Mouse (Mus musculus): Measurements from ENCODE around the gene Ppp1r12a. TPM values are rescaled to one million over a fixed set of nuclear protein-coding genes. Genes with fewer than 3 reads are reported as not detected.
A peak's percentile ranks its signal among the peaks of the same experiment; 100 is the strongest.

Ppp1r12a gene
- polyA plus RNA-seq, 1 experiment from 2014 or later, result 83.3 TPM

GRCm38 (mm10) chr10:108286658-108287437, 124.9 kb downstream of the Ppp1r12a start:
- no peak for DNase-seq (ENCODE audit: low spot score)

- no peak for DNase-seq (ENCODE audit: low spot score)
These were observed 125.4 kb downstream of the Ppp1r12a start for GRCm38 (mm10) chr10:108287438-108287801.

GRCm38 (mm10) chr10:108290046-108290445, 128.1 kb downstream of the Ppp1r12a start:
- no peak for DNase-seq (ENCODE audit: low spot score)

- no peak for DNase-seq (ENCODE audit: low spot score)
These were observed 129.9 kb downstream of the Ppp1r12a start for GRCm38 (mm10) chr10:108291688-108292471.

- no peak for DNase-seq (ENCODE audit: low spot score)
These were observed 130.7 kb downstream of the Ppp1r12a start for GRCm38 (mm10) chr10:108292651-108293050.

- no peak for DNase-seq (ENCODE audit: low spot score)
These were observed 131.7 kb downstream of the Ppp1r12a start for GRCm38 (mm10) chr10:108293620-108294195.

- DNase-seq (ENCODE audit: low spot score), result no peak
These were observed 132.8 kb downstream of the Ppp1r12a start for GRCm38 (mm10) chr10:108294766-108295165.

GRCm38 (mm10) chr10:108296446-108296845, 134.5 kb downstream of the Ppp1r12a start:
- DNase-seq (ENCODE audit: low spot score), result no peak

GRCm38 (mm10) chr10:108298261-108298660, 136.3 kb downstream of the Ppp1r12a start:
- DNase-seq (ENCODE audit: low spot score), result no peak

- DNase-seq (ENCODE audit: low spot score), result no peak
These were observed 137.0 kb downstream of the Ppp1r12a start for GRCm38 (mm10) chr10:108298841-108299545.

GRCm38 (mm10) chr10:108299828-108300227, 137.8 kb downstream of the Ppp1r12a start:
- no peak for DNase-seq (ENCODE audit: low spot score)

- peak; percentile 79 for DNase-seq (ENCODE audit: low spot score)
These were observed 138.8 kb downstream of the Ppp1r12a start for GRCm38 (mm10) chr10:108300843-108301242.

GRCm38 (mm10) chr10:108307772-108308171, 145.8 kb downstream of the Ppp1r12a start:
- DNase-seq (ENCODE audit: low spot score), result no peak

- no peak for DNase-seq (ENCODE audit: low spot score)
These were observed 148.2 kb downstream of the Ppp1r12a start for GRCm38 (mm10) chr10:108310195-108310594.

- DNase-seq (ENCODE audit: low spot score), result no peak
These were observed 149.4 kb downstream of the Ppp1r12a start for GRCm38 (mm10) chr10:108311396-108311795.

- DNase-seq (ENCODE audit: low spot score), result no peak
These were observed 151.9 kb downstream of the Ppp1r12a start for GRCm38 (mm10) chr10:108313845-108314244.

- no peak for DNase-seq (ENCODE audit: low spot score)
These were observed 152.4 kb downstream of the Ppp1r12a start for GRCm38 (mm10) chr10:108314396-108314795.

GRCm38 (mm10) chr10:108315236-108315635, 153.2 kb downstream of the Ppp1r12a start:
- no peak for DNase-seq (ENCODE audit: low spot score)

GRCm38 (mm10) chr10:108328356-108328755, 166.4 kb downstream of the Ppp1r12a start:
- DNase-seq (ENCODE audit: low spot score), result no peak

- no peak for DNase-seq (ENCODE audit: low spot score)
These were observed 167.0 kb downstream of the Ppp1r12a start for GRCm38 (mm10) chr10:108328983-108329382.

GRCm38 (mm10) chr10:108329771-108330170, 167.8 kb downstream of the Ppp1r12a start:
- DNase-seq (ENCODE audit: low spot score), result no peak
